Mouse (Mus musculus) lung, adult 18-20 months (tissue): ENCODE results near the gene St3gal6.
"Not testable (repeated sequence)": the region's sequence is repeated elsewhere in the genome, so short reads cannot be mapped to it uniquely, and the experiment has no call there.

Experiments
- DNase-seq, 2 experiments: peaks; one replicate each; pipeline ENCODE4 v3.0.0; 2022; ENCODE audit warnings: mixed read lengths in 2 of 2

Gene St3gal6

GRCm38 (mm10) chr16:58474875-58475274 lies 49.2 kb downstream of the St3gal6 start:
- DNase-seq = no peak

DNA sequence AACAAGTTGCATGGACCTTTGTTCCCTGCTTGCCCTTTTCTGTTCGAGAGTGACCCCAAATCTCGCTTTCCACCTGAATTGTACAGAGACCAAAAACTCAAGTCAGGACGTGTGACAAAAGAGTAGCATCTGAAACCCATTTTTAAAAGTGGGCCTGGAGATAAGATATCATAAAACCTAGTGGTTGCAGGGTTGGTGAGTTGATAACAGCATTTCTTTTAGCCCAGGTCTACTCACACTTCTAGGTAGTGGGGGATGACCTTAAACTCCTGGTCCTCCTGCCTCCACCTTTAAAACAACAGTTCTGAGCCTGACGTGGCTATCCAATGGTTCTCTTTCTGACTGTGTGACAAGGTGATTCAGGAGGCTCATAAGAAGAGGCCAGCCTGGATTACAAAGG lies 53.2 kb downstream of the St3gal6 start:
- DNase-seq = no peak

- no peak for DNase-seq
Observed at GRCm38 (mm10) chr16:58470061-58470460, 54.0 kb downstream of the St3gal6 start.

GRCm38 (mm10) chr16:58465412-58465811 lies 58.6 kb downstream of the St3gal6 start:
- DNase-seq = no peak

- no peak for DNase-seq
Observed at GRCm38 (mm10) chr16:58464051-58464450, 60.0 kb downstream of the St3gal6 start.

DNA sequence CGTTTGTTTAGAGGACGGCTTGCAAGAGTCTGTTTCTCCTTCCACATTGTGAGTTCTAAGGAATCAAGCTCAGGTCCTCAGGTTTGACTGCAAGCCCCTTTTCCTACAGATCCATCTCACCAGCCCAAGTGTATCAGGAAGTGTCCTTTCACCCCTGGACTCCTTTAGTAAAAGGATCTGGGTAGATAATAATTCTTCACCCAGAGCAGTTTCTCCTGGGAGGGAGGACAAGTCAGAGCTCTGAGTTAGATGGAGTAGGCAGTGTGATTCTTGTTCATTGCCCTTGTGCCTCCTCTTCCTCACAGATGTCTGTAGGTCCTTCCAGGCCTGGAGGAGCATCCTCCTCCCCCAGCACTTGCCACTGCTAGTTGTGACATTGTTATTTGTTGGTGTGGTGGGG lies 61.5 kb downstream of the St3gal6 start:
- no peak for DNase-seq

GRCm38 (mm10) chr16:58461856-58462518 lies 62.1 kb downstream of the St3gal6 start:
- no peak for DNase-seq

GRCm38 (mm10) chr16:58460386-58460785 lies 63.7 kb downstream of the St3gal6 start:
- DNase-seq = no peak

- DNase-seq = not testable (repeated sequence)
Observed at GRCm38 (mm10) chr16:58459966-58460365, 64.1 kb downstream of the St3gal6 start.

- DNase-seq = no peak
Observed at GRCm38 (mm10) chr16:58456991-58457390, 67.1 kb downstream of the St3gal6 start.

DNA sequence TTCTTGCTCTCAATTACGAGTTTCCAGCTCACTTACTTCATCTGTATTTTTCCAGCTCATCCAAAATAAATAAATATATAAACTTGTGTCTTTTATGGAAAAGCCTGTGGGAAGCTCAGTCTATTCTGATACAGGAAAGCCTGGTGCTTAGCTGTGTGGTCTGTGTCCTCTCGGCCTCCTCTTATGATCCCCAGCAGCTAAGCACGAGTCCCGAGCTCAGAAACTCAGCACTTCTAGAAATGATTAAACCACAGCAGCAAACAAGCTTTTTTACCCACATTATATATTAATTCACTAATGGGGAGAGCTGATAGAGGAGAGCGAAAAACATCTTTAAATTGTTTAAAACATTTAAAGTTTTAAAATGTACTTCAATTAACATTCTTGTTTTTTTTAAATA lies 67.6 kb downstream of the St3gal6 start:
- DNase-seq = no peak

DNA sequence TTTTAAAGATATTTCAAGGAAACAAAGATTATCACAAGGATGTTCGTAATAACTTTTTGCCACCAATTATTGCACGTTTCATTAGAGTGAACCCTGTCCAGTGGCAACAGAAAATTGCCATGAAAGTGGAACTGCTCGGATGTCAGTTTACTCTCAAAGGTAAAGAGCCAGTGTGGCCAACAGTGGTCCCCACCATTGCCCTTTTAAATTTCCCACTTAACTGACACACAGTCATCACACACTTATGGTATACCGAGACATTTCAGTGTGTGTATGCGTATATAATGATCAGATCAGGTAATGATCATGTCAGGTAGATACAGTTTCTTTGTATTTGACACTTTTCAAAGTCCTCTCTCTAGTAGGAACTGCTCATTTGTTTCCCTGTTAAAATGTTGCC lies 68.9 kb downstream of the St3gal6 start:
- DNase-seq = no peak

DNA sequence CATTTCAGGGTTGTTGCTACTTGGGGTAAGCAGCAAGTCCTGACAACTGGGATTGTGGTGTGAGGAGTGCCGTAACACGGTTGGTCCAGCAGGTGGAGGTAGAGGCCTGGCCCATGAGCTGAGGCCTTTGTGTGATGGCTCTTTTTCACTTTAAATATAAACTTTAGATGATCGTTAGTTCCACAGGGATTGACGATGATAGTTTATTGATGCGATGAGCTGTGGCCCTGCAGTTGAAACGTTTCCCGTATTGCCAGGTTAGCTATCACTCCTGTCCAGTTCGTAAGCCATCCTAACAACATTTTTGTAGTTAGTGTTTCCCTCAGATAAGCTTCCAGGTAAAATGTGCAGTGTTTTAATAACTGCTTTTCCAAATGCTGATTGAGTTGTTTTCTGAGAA lies 69.4 kb downstream of the St3gal6 start:
- DNase-seq = peak; percentile 52 to 53

GRCm38 (mm10) chr16:58453820-58454219 lies 70.2 kb downstream of the St3gal6 start:
- DNase-seq = no peak

DNA sequence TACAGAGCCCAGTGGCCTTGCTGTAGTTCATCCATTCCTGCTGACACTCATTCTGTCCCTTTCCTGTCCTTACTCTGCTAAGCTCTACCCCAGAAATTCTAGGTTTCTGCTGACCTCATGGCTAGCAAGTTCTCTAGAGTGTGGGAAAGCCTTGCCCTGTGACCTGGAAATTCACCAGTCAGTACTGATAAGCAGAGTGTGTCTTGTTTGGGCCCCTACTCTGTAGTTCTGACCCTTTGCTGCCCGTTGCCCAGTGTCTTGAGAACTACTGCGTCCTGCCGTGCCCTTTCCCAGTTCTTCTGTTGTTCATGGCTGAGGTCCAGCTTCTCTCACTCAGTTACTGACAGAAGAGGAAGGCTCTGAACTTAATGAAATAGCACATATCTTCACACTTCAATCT lies 70.9 kb downstream of the St3gal6 start:
- DNase-seq = no peak

GRCm38 (mm10) chr16:58451647-58452046 lies 72.4 kb downstream of the St3gal6 start:
- no peak for DNase-seq

- DNase-seq = no peak
Observed at GRCm38 (mm10) chr16:58450648-58451047, 73.4 kb downstream of the St3gal6 start.

DNA sequence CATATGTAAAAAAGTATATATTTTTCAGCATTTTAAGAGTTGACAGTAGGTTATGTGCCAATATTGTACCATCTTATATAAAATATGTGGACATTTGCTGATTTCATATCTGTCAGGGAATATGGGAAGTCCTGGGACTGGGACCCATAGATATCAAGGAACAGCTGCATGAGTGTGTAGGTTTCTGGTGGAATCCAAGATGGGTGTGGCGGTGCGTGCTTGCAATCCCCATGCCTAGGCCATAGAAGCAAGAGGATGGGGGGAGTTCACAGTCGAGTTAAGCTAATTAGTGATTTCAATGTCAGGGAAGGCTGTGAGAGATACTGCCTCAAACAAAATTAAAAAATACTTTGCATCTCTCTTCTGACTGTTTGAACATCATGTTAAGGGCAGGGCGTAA lies 75.0 kb downstream of the St3gal6 start:
- DNase-seq = no peak

- DNase-seq = peak in 1 of 2 experiments; percentile 25
Observed at GRCm38 (mm10) chr16:58446281-58447259, 77.5 kb downstream of the St3gal6 start.

DNA sequence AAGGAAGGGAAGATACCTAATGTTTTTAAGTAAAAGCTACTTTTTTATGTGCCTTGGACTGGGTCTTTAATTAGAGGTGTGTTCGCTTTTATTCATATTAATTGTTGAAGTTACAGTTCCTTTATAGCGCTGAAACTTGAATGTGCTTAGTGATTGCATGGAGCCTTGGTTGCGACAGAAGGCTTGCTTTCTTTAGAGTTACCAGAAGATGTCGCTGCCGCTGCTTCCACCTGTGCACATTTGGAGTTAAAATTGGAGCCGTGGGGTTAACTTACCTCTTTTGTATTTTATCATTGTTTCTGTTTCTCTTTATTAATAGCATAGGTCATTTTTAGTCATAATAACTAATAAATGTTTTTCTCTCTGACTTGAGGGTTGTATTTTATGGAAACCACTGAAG lies 79.3 kb downstream of the St3gal6 start:
- DNase-seq = no peak

GRCm38 (mm10) chr16:58432384-58432783 lies 91.7 kb downstream of the St3gal6 start:
- no peak for DNase-seq

- DNase-seq = no peak
Observed at GRCm38 (mm10) chr16:58430246-58430645, 93.8 kb downstream of the St3gal6 start.

DNA sequence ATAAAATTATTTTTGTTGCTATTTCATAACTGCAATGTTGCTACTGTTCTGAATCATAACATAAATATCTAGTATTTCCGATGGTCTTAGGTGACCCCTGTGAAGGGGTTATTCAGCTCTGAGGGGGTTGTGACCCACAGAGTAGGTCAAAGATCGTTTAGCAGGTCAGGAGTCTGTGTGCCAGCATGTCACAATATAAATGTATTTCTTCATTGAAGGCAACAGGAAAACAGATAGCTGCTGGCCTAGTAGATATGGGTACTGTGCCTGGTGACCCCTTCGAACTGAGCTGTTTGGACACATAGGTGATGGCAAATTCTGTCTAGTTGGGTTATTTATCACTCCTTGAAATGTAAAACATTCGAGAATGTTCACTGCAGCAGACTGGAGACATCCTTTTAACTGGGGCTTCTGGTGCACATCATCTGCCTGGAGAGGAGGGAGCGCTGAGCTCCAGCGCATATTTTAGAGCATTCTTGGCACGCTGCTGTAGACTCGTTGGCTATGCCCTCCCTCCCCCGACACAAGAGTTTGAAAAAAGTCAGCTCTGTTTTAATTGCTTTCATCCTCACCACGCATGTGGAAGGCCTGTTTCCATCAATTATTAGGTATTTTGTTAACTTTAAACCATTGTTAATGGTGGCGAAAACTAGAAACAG lies 102.2 kb downstream of the St3gal6 start:
- DNase-seq = peak; percentile 16 to 20
